Mouse (Mus musculus) right cerebral cortex, postnatal 36 days (tissue): ENCODE measurements around the gene Retreg2.

Source experiments
- DNase-seq, 2 experiments: peaks; one replicate each; pipeline ENCODE4 v3.0.0; 2022; ENCODE audit warnings: low spot score in 2 of 2, mixed read lengths in 1 of 2

The Retreg2 gene

GRCm38 (mm10) chr1:75168472-75169464 is 26.2 kb downstream of the Retreg2 start, which contains the start of gene Zfand2b:
TSS of gene Zfand2b (plus strand) at chr1:75168646.
- DNase-seq = peak; percentile 91 to 92

- peak in 1 of 2 experiments; percentile 26 for DNase-seq
Observed at GRCm38 (mm10) chr1:75179334-75180104, 36.9 kb downstream of the Retreg2 start.

- DNase-seq = peak; percentile 93
Observed at GRCm38 (mm10) chr1:75180105-75180590, 37.6 kb downstream of the Retreg2 start, which contains the start of gene Abcb6. TSS of gene Abcb6 (minus strand) at chr1:75180392.

- DNase-seq = no peak
Observed at GRCm38 (mm10) chr1:75180741-75181140, 38.2 kb downstream of the Retreg2 start.

- DNase-seq = no peak
Observed at GRCm38 (mm10) chr1:75181377-75181870, 38.8 kb downstream of the Retreg2 start.

- DNase-seq = no peak
Observed at GRCm38 (mm10) chr1:75182160-75182559, 39.6 kb downstream of the Retreg2 start.

- no peak for DNase-seq
Observed at GRCm38 (mm10) chr1:75185495-75185894, 42.9 kb downstream of the Retreg2 start.

- no peak for DNase-seq
Observed at GRCm38 (mm10) chr1:75187126-75187525, 44.5 kb downstream of the Retreg2 start.

GRCm38 (mm10) chr1:75187914-75188483 is 45.4 kb downstream of the Retreg2 start:
- DNase-seq = no peak

- DNase-seq = no peak
Observed at GRCm38 (mm10) chr1:75190577-75190976, 48.0 kb downstream of the Retreg2 start.

GRCm38 (mm10) chr1:75191258-75191621 is 48.7 kb downstream of the Retreg2 start:
- DNase-seq = no peak

- DNase-seq = peak; percentile 97 to 98
Observed at GRCm38 (mm10) chr1:75191622-75192402, 49.2 kb downstream of the Retreg2 start, which contains the start of the genes Ankzf1 and Atg9a. TSS of gene Ankzf1 (plus strand) at chr1:75192151. TSS of gene Atg9a (minus strand) at chr1:75192196.

GRCm38 (mm10) chr1:75192452-75192851 is 49.9 kb downstream of the Retreg2 start:
- no peak for DNase-seq
